Mouse (Mus musculus) testis, adult 10 weeks (tissue): ENCODE measurements around the gene Gm8897. TPM values are rescaled to one million over a fixed set of nuclear protein-coding genes. Genes with fewer than 3 reads are reported as not detected.

Source experiments
- polyA plus RNA-seq: library from polyadenylated mRNA; stranded (reverse); fragments of 350-450 nt; fragmentation: Illumina TruSeq; extraction: RNeasy Lipid Tissue Mini Kit (QIAGEN cat#74804); gene quantifications from one replicate; pipeline ENCODE4 v1.2.3, GENCODE M21; 2014; ENCODE audit warnings: low read depth, low replicate concordance

Gm8897 gene
- polyA plus RNA-seq = 47.0 TPM

GRCm38 (mm10) chr5:11416118-11416517 lies at the start of gene Gm8897:
Gene Gm8897 (plus strand): TSS chr5:11416418.

Other genes with a start within 250 kb of the Gm8897 start
- gene Gm5861, start 233.3 kb upstream of the Gm8897 start, polyA plus RNA-seq = 17.2 TPM
- gene Gm8890, start 160.4 kb upstream of the Gm8897 start, polyA plus RNA-seq = 57.4 TPM
- gene Speer1, start 74.9 kb upstream of the Gm8897 start, polyA plus RNA-seq = 80.5 TPM
- gene Gm8906, start 86.3 kb downstream of the Gm8897 start, polyA plus RNA-seq = 66.3 TPM
- 5.5 TPM for gene Gm6460, start 178.5 kb downstream of the Gm8897 start, polyA plus RNA-seq